Mouse (Mus musculus) mouse trophoblast stem cell (cell line): Measurements from ENCODE around the gene Tap1.
"Not testable (repeated sequence)": the region's sequence is repeated elsewhere in the genome, so short reads cannot be mapped to it uniquely, and the experiment has no call there.

Experiments
- in situ Hi-C, 2 experiments: fragments of 300-500 bp; cut with MseI, MboI; formaldehyde crosslinking; loops; 2 replicates in 1 of 2; 3 replicates in 1 of 2; pipeline ENCODE4 v1.15.1; 2025

The Tap1 gene

DNA sequence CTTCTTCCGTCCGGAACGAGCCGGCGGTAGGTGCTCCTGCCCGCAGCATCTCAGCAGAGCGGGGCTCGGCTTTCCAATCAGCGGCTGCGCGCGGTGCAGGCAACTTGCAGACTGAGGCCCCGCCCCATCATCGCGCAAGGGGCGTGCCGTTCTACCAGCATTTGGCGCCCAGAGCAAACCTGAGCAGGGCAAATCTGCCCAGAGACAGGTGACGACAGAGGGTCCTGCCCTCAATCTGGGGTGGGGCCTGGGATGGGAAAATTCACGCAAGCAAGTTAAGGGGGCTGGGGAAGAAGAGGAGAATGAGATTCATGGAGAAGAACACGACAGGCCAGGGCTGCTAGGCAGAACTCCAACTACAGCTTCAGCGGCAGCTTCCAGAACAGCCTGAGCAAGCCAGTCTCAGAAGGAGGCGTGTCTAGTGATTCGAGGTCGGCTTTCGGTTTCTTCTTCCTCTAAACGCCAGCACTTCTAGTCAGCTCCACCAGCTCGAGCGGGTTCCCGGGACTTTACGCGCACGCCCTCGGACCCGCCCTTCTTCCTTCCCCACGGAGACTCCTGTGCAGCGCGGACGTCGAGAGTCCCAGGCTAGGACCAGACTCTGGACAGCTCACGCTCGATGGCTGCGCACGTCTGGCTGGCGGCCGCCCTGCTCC, at the start of gene Tap1, which contains the start of gene Psmb9:
Gene Tap1 (plus strand): TSS at position 293 of the 656 bp plus-strand sequence.
Gene Psmb9 (minus strand): TSS at position 504 of the 656 bp plus-strand sequence.
- in situ Hi-C loops = no loop called here

DNA sequence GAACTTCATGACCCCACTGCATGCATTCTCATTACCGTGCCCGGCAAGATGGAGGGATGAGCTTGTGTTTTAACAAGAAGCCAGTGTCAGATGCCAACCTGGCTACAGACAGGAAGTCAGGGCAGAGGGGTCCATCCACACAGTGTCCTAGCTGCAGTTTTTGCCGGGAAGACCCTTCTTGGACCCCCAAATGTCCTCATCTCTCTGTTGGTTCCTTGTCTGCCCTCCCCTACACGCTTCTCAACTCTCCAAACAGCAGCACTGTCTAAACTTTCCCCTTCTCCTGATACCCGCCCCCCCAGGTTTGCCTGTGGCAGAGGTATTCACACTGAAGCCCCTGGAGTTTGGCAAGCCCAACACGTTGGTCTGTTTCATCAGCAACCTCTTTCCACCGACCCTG, 49.8 kb upstream of the Tap1 start:
- in situ Hi-C loops = no loop called here

DNA sequence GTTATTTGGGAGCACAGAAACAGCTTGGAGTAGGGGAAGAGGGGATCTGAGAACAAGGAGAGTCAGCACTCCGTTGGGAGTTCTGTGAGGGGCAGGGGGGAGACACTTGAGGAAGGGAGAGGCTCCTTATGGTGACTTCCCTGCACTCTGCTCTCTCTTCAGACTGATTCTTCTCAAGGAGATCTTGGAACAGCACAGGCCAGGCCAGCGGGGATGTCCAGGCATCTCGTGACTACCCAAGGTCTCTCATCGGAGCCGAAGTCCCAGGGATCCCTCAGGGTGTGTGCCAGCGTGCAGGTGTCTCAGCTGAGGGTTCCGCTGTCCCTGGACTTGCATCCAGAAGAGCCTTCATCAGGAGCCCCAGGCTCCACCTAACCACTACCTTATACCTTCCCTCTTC, 48.7 kb upstream of the Tap1 start:
- in situ Hi-C loops = no loop called here

GRCm38 (mm10) chr17:34139416-34139815, 47.9 kb upstream of the Tap1 start:
- in situ Hi-C loops = no loop called here

- in situ Hi-C loops = no loop called here
Measured at GRCm38 (mm10) chr17:34140240-34140639, 47.1 kb upstream of the Tap1 start.

- in situ Hi-C loops = no loop called here
Measured at GRCm38 (mm10) chr17:34141448-34141847, 45.9 kb upstream of the Tap1 start.

- in situ Hi-C loops = no loop called here
Measured at GRCm38 (mm10) chr17:34142456-34143010, 44.8 kb upstream of the Tap1 start.

DNA sequence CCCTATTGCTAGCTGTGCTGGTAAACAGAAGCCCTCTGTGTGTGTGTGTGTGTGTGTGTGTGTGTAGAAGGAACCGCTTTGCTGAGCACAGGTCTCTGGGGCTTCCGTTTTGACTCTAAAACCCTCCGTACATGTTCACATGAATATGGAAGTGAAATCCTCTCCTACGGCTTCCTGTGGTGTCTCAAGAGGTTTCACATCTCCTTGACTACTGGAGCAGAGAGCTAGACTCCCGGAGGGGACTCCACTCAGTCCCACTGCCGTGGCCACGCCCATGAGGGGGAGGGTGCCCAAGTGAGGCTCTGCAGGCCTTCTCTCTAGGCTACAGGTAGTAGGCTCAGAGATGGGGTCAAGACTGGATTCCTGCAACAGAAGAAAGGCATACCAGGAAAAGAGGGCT, 44.3 kb upstream of the Tap1 start, which contains the start of gene H2-DMb2:
Gene H2-DMb2 (plus strand): TSS at position 275 of the 400 bp plus-strand sequence.
- in situ Hi-C loops = no loop called here

- in situ Hi-C loops = no loop called here
Measured at GRCm38 (mm10) chr17:34143461-34143860, 43.9 kb upstream of the Tap1 start.

DNA sequence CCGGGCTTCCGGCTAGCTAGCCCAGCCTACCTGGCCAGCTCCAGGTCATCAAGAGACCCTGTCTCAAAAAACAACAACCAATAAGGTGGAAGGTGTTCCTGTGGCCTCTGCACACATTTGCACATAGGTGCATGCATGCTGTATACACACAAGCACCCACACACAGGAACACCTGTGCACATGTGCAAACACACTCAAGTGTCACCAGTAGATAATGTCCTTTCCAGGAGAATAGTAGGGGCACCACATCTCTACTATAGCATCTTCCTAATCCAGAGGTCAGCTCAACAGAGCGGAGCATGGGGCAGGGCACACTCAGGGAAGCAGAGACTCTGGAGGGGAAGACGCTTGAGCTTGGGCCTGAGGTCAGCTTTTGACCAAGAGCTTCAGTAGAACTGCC, 43.1 kb upstream of the Tap1 start:
- in situ Hi-C loops = not testable (repeated sequence)

GRCm38 (mm10) chr17:34144960-34145371, 42.4 kb upstream of the Tap1 start:
- in situ Hi-C loops = no loop called here

DNA sequence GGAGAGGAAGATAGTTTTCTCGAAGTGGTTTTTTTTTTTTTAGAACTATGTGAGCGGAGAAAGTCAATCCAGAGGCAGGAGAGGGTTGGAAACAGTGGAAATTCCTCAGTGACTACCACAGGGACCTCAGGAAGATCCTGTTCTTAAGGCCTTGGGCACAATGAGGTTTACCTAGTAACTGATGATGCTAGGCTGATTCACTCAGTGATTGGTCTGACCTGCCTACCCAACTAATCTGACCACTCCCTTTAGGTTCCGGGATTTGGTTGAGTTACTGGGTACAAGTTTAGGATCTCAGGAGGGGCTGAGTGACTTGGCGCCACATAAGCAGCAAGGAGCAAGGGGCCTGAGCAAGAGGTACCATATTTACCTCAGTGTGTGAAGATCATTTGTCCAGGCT, 34.4 kb upstream of the Tap1 start, which contains the start of gene H2-DMb1:
Gene H2-DMb1 (plus strand): TSS at position 150 of the 400 bp plus-strand sequence.
- in situ Hi-C loops = no loop called here

DNA sequence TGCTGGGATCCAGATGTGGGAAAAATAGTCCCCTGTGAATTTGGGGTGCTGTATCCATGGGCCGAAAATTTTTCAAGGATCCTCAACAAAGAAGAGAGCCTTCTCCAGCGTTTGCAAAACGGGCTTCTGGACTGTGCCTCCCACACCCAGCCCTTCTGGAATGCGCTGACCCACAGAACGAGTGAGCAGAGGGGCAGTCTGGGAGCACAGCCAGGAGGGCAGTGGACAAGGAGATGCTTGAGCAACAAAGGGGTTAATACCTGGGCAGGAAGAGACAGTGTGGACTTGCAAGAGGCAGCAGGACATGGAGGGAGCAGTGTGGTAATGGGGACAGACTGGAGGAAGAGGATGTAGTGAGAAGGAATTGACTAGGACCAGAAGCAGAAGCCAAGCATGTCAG, 31.8 kb upstream of the Tap1 start:
- in situ Hi-C loops = no loop called here

- in situ Hi-C loops = loop anchor here (10.0 kb wide), 1 partner anchor 90 kb away; no protein-coding TSS in a partner anchor
Measured at GRCm38 (mm10) chr17:34164202-34164895, 23.0 kb upstream of the Tap1 start.

DNA sequence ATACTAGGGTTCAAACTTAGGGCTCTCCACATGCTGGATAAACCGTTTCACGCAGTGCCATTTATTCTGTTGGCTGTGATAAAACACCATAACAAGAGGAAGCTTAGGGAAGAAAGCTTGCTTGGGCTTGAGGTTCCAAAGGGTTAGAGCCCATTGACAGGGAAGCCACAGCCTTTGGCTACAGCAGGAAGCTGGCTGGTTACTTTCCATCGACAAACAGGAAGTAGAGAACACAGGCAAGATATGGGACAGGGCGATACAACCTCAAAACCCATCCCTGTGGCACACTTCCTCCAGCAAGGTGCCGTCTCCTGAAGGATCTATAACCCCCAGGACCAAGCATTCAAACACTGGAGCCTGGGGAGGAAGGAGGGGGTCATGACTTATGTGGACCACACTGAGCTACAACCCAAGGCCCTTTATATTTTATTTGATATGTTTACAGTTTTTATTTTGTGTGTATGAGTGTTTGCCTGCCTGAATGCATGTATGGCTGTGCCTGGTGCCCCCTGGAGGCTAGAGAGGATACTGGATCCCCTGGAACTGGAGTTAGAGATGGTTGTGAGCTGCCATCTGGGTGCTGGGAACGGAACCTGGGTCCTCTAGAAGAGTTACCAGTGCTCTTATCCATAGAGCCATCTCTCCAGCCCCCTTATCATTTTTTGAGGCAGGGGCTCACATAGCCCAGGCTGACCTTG, 22.2 kb upstream of the Tap1 start:
- in situ Hi-C loops = loop anchor here (5.0 to 10.0 kb wide), 3 partner anchors 33 to 90 kb away; partner anchors contain the start of gene H2-Ob (in 1 of the 2)

- in situ Hi-C loops = loop anchor here (5.0 to 10.0 kb wide), 3 partner anchors 37 to 94 kb away; partner anchors contain the start of gene H2-Ob (in 1 of the 2)
Measured at GRCm38 (mm10) chr17:34169279-34169678, 18.1 kb upstream of the Tap1 start.

- in situ Hi-C loops = loop anchor here in 1 of 2 experiments (5.0 kb wide), 1 partner anchor 72 kb away; no protein-coding TSS in a partner anchor
Measured at GRCm38 (mm10) chr17:34170487-34170876, 16.9 kb upstream of the Tap1 start.

DNA sequence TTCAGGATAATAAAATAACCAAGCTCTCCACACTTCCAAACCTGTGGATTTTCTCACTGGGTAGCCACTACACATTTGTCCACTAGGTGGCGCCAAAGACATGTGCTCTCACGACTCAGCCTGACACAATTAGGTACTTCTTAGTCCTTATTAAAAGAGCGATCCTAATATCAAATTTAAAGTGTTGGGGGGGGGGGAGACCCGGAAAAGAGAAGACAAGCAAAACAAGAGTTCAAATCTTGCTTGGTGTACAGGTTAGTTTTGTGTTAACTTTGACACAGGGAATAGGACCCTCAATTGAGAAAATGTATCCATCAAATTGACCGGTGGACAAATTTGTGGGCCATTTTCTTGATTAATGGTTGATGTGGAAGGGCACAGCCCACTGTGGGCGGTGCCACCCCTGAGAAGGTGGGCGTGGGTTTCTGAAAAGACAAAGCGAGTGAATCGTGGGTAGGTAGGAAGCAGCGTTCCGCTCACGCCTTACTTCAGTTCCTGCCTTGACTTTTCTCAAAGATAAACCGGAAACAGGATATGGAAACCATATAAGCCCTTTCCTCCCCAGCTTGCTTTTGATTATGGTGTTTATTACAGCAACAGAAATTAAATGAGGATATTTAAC, 16.4 kb upstream of the Tap1 start:
- in situ Hi-C loops = loop anchor here in 1 of 2 experiments (5.0 kb wide), 1 partner anchor 71 kb away; no protein-coding TSS in a partner anchor

DNA sequence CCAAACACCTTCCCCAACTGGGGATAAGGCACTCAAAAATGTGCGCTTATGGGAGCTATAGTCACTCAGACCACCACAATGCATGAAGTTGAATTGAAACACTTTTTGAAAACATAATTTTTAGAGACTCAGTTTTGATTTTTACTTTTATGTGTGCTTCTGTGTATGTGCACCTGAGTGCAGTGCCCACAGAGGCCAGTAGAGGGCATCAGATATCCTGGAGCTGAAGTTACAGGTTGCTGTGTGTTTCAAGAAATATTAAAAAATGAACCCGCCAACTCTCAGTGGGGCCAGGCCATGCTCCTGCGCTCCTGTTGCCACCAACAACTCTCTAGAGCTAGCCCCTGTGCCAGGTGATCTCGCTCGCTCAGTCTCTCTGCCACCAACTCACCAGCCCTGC, 14.8 kb upstream of the Tap1 start:
- in situ Hi-C loops = loop anchor here in 1 of 2 experiments (5.0 kb wide), 1 partner anchor 70 kb away; no protein-coding TSS in a partner anchor

- in situ Hi-C loops = loop anchor here in 1 of 2 experiments (5.0 kb wide), 1 partner anchor 68 kb away; no protein-coding TSS in a partner anchor
Measured at GRCm38 (mm10) chr17:34174075-34174474, 13.3 kb upstream of the Tap1 start.

DNA sequence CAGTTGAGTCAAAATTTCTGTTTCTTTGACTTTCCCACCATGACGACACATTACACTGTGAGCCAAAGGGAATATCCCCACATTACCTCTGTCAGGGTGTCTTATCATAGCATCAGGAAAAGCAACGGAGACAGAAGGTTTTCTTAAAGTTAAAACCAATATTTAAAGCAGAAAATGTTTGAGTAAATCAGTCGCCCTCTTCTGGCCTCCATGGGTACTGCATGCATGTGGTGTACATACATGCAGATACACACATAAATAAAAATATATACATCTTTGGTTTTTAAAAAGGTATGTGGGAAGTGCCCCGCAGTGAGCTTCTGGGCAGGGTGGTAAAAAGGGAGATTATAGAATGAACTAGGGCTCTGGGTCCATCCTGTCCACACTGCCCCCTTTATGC, 10.2 kb upstream of the Tap1 start:
- in situ Hi-C loops = no loop called here
